Mouse (Mus musculus) myocyte (in vitro differentiated cells): ENCODE data around the gene Lrp5. TPM values are rescaled to one million over a fixed set of nuclear protein-coding genes. Genes with fewer than 3 reads are reported as not detected.

ENCODE experiments used
- H3K27me3 ChIP-seq: one replicate; pipeline ENCODE4 v1.6.1; 2011; ENCODE audit not compliant: control insufficient read depth, insufficient read depth, insufficient read length
- H3K36me3 ChIP-seq: one replicate; pipeline ENCODE4 v1.6.1; 2011; ENCODE audit not compliant: control insufficient read depth, insufficient read depth
- H3K4me2 ChIP-seq: one replicate; pipeline ENCODE4 v1.6.1; 2011; ENCODE audit warnings: low read depth, control low read depth
- H3K4me3 ChIP-seq: one replicate; pipeline ENCODE4 v1.5.1; 2011; ENCODE audit warnings: mild to moderate bottlenecking, control low read depth, moderate library complexity
- H3K79me2 ChIP-seq: one replicate; pipeline ENCODE4 v1.6.1; 2011; ENCODE audit not compliant: control insufficient read depth, insufficient read depth
- H3ac ChIP-seq: one replicate; pipeline ENCODE4 v1.6.1; 2011; ENCODE audit not compliant: control insufficient read depth, insufficient read length
- CEBPB ChIP-seq: IDR thresholded peaks from 2 replicates; pipeline ENCODE4 v1.6.1; 2011; ENCODE audit warnings: mild to moderate bottlenecking, moderate library complexity; ENCODE audit not compliant: poor library complexity, insufficient read depth, severe bottlenecking
- E2F4 ChIP-seq: IDR thresholded peaks from one replicate; pipeline ENCODE4 v1.6.1; 2011; ENCODE audit warnings: mild to moderate bottlenecking, control low read depth, moderate library complexity; ENCODE audit not compliant: insufficient read depth
- MAX ChIP-seq: IDR thresholded peaks from one replicate; pipeline ENCODE4 v1.6.1; 2011; ENCODE audit warnings: low read depth, mild to moderate bottlenecking, control low read depth
- MYOD1 ChIP-seq, 3 experiments: IDR thresholded peaks; one replicate each; pipeline ENCODE4 v1.6.1; 2011; ENCODE audit warnings: control low read depth in 2 of 3, low read depth in 2 of 3, mild to moderate bottlenecking in 2 of 3, moderate library complexity in 1 of 3; ENCODE audit not compliant: insufficient read length in 2 of 3, control insufficient read depth in 1 of 3
- MYOG ChIP-seq, 3 experiments: IDR thresholded peaks; one replicate each; pipeline ENCODE4 v1.6.1; 2011; ENCODE audit warnings: control low read depth in 2 of 3, low read depth in 2 of 3, mild to moderate bottlenecking in 2 of 3; ENCODE audit not compliant: insufficient read length in 2 of 3, control insufficient read depth in 1 of 3, insufficient read depth in 1 of 3
- POLR2A ChIP-seq: IDR thresholded peaks from one replicate; pipeline ENCODE4 v1.6.1; 2011; ENCODE audit warnings: low read depth, mild to moderate bottlenecking, control low read depth, moderate library complexity; ENCODE audit not compliant: insufficient read length
- POLR2AphosphoS2 ChIP-seq: IDR thresholded peaks from one replicate; pipeline ENCODE4 v1.6.1; 2011; ENCODE audit warnings: low read depth, control low read depth; ENCODE audit not compliant: insufficient read length
- REST ChIP-seq: IDR thresholded peaks from one replicate; pipeline ENCODE4 v1.6.1; 2011; ENCODE audit warnings: mild to moderate bottlenecking, control low read depth, moderate library complexity; ENCODE audit not compliant: insufficient read depth, insufficient read length
- SRF ChIP-seq: IDR thresholded peaks from one replicate; pipeline ENCODE4 v1.6.1; 2011; ENCODE audit warnings: low read depth; ENCODE audit not compliant: control insufficient read depth, insufficient read length
- TCF12 ChIP-seq: IDR thresholded peaks from one replicate; pipeline ENCODE4 v1.6.1; 2011; ENCODE audit warnings: mild to moderate bottlenecking, control low read depth; ENCODE audit not compliant: poor library complexity, insufficient read depth, severe bottlenecking
- TCF3 ChIP-seq: IDR thresholded peaks from one replicate; pipeline ENCODE4 v1.6.1; 2011; ENCODE audit warnings: low read depth, control low read depth; ENCODE audit not compliant: insufficient read length
- USF1 ChIP-seq: IDR thresholded peaks from one replicate; pipeline ENCODE4 v1.6.1; 2011; ENCODE audit warnings: low read depth, mild to moderate bottlenecking, control low read depth, moderate library complexity
- polyA plus RNA-seq: library from polyadenylated mRNA; unstranded; fragments of >200 nt; fragmentation: generic; extraction: Trizol; gene quantifications from one replicate; pipeline ENCODE4 v1.2.1, GENCODE M21; 2012; ENCODE audit warnings: missing spikeins

Gene Lrp5
- polyA plus RNA-seq, 1 experiment: 42.5 TPM

DNA sequence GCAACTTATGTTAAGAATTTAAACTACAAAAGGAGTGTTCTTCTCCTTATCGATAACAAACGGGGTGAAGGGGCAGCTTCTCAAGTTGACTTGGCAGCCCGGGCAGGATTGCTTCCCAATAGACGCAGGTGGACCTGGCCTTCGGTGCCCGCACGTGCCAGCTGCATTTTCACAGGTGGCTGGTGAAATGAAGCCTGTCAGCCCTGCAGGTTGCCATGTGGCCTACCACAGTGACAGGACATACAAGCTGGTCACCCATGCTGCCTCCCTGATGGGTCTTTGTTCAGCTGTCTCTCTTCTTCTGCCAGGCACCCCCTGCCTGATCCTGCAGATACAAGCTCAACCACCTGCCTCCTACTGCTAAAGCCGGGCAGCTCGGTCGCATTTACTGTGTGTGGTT, 65.5 kb downstream of the Lrp5 start:
- Histone ChIP-seq H3K4me3 (no peak overlapping the region), H3K27me3 (no peaks in the 10 kb centered on the region), H3K36me3 (peaks cover 22% of the 10 kb centered on the region), H3K4me2 (no peak overlapping the region), H3ac (no peak overlapping the region), H3K79me2 (no peaks in the 10 kb centered on the region)
- TF ChIP-seq E2F4 (no peak), CEBPB (no peak), REST (no peak)

DNA sequence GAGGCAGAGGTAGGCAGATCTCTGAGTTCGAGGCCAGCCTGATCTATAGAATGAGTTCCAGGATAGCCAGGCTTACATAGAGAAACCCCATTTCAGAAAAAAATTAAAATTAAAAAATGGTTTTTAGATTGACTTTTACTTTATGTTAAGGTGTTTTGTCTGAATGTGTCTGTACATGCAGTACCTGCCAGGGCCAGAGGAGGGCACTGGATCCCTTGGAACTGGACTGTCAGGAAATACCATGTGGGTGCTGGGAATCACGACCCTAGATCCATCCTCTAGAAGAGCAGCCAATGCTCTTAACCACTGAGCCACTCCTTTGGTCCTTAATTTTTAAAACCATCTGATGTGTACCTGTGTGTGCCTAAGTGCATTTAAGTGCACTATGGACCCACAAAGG, 67.0 kb downstream of the Lrp5 start:
- Histone ChIP-seq H3K4me2 (no peak overlapping the region), H3K79me2 (no peaks in the 10 kb centered on the region), H3K36me3 (peaks cover 26% of the 10 kb centered on the region), H3ac (no peak overlapping the region), H3K27me3 (no peaks in the 10 kb centered on the region), H3K4me3 (no peak overlapping the region)
- TF ChIP-seq CEBPB (no peak), MYOD1 (IDR thresholded peaks at IDR 0.05; ENCODE audit: control insufficient read depth in 1 of 3, insufficient read length in 2 of 3, low read depth in 2 of 3) (no peak), E2F4 (no peak), USF1 (no peak), POLR2AphosphoS2 (no peak), TCF3 (no peak), TCF12 (no peak), POLR2A (no peak), MAX (no peak), REST (no peak), MYOG (IDR thresholded peaks at IDR 0.05; ENCODE audit: control insufficient read depth in 1 of 3, insufficient read depth in 1 of 3, insufficient read length in 2 of 3, low read depth in 2 of 3) (no peak), SRF (no peak)

DNA sequence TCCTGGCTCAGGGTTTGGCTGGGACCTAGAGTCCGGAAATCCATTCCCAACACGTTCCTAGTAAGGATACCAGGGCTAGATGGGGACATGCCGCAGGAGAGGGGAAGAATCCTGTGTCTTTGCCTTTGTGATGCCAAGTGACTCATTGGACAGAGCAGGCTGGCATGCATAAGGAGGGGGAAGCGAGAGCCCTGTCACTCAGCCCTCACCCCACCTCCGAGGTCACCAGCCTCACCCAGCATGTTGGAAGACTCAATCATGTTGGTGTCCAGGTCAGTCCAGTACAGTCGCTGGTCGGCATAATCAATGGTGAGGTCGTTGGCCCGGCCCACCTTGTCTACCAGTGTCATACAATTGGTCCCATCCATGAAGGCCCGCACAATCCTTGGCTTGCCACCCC, 72.4 kb downstream of the Lrp5 start:
- Histone ChIP-seq H3K4me2 (no peak overlapping the region), H3K4me3 (no peak overlapping the region), H3K79me2 (no peaks in the 10 kb centered on the region), H3K27me3 (no peaks in the 10 kb centered on the region), H3K36me3 (peaks cover 30% of the 10 kb centered on the region), H3ac (no peak overlapping the region)
- TF ChIP-seq TCF3 (no peak), MAX (no peak), E2F4 (no peak), REST (no peak), MYOD1 (IDR thresholded peaks at IDR 0.05; ENCODE audit: control insufficient read depth in 1 of 3, insufficient read length in 2 of 3, low read depth in 2 of 3) (no peak), MYOG (IDR thresholded peaks at IDR 0.05; ENCODE audit: control insufficient read depth in 1 of 3, insufficient read depth in 1 of 3, insufficient read length in 2 of 3, low read depth in 2 of 3) (no peak), USF1 (no peak), SRF (no peak), POLR2A (no peak)

DNA sequence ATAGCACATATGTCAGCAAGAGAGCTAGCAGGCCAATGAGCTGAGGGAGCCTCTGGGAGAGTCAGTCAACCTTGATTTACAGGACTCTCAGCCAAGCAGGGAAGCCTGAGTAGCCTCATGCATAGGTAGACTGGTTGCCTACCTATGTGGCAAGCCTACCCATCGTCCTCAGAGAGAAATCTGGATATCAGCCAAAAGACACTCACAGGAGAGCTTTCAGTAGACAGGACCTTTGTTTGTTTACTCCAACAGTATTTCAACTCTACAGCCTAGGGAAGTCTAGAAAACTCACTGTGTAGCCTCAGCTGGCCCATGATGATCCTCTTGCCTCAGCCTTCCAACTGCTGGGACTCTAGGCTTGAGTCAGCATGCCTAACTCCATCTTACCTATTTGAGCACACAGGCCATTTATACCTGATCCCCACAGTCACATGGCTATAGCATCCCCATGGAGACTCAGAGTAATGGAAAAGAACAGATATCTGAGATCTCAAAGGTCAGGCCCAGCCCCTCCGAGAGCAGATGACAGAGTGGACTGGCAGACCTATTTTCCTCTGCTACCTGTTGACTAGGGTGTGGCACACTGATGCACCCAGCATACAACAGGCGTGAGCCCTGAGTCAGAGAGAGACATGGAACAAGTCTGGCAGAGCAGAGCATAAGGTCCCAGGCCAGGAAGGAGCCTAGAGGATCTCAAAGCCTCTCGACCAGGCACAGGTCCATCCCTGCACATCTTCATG, 73.7 kb downstream of the Lrp5 start:
- no peaks in the 10 kb centered on the region for H3K79me2 ChIP-seq
- H3K4me3 ChIP-seq: no peak overlapping the region
- no peaks in the 10 kb centered on the region for H3K27me3 ChIP-seq
- H3ac ChIP-seq: no peak overlapping the region
- H3K36me3 ChIP-seq: peaks cover 24% of the 10 kb centered on the region
- no peak for TF ChIP-seq POLR2AphosphoS2
- no peak for TF ChIP-seq USF1
- TF ChIP-seq TCF3: no peak
- TF ChIP-seq MYOG (IDR thresholded peaks at IDR 0.05; ENCODE audit: control insufficient read depth in 1 of 3, insufficient read depth in 1 of 3, insufficient read length in 2 of 3, low read depth in 2 of 3): no peak
- no peak for TF ChIP-seq REST
- TF ChIP-seq POLR2A: no peak
- TF ChIP-seq SRF: no peak
- TF ChIP-seq E2F4: no peak
- TF ChIP-seq MAX: no peak
- no peak for TF ChIP-seq CEBPB
- TF ChIP-seq MYOD1 (IDR thresholded peaks at IDR 0.05; ENCODE audit: control insufficient read depth in 1 of 3, insufficient read length in 2 of 3, low read depth in 2 of 3): no peak
- no peak overlapping the region for H3K4me2 ChIP-seq

DNA sequence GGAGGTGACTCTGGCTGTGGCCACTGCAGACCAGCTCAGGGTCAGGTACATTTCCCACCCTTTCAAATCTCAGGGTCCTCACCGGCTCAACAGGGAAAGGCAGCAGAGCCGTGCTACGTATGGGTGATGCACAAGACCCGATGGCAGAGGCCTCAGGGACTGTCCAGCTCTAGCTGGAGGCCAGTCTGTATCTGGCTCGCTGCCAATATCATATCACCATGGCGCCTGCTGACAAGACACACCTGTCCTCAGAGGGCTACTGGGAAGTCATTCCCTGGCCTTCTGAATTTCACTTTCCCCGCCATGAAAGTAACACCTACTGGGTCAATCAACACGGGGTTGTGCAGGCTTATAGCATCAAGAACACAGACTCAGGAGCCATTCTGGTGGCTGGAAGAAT, 74.6 kb downstream of the Lrp5 start:
- H3K4me2 ChIP-seq: no peak overlapping the region
- H3K27me3 ChIP-seq: no peaks in the 10 kb centered on the region
- peaks cover 24% of the 10 kb centered on the region for H3K36me3 ChIP-seq
- no peak overlapping the region for H3K4me3 ChIP-seq
- no peak overlapping the region for H3ac ChIP-seq
- no peak for TF ChIP-seq SRF
- no peak for TF ChIP-seq POLR2A
- TF ChIP-seq MYOD1 (IDR thresholded peaks at IDR 0.05; ENCODE audit: control insufficient read depth in 1 of 3, insufficient read length in 2 of 3, low read depth in 2 of 3): no peak
- no peak for TF ChIP-seq TCF3
- no peak for TF ChIP-seq TCF12
- TF ChIP-seq REST: no peak
- no peak for TF ChIP-seq MYOG (IDR thresholded peaks at IDR 0.05; ENCODE audit: control insufficient read depth in 1 of 3, insufficient read depth in 1 of 3, insufficient read length in 2 of 3, low read depth in 2 of 3)
- TF ChIP-seq USF1: no peak
- no peak for TF ChIP-seq POLR2AphosphoS2
- no peak for TF ChIP-seq MAX
- no peak for TF ChIP-seq CEBPB
- TF ChIP-seq E2F4: no peak
- H3K79me2 ChIP-seq: no peaks in the 10 kb centered on the region
